Mouse (Mus musculus) liver, embryonic 11.5 days (tissue): ENCODE data around the gene Mroh2a. TPM values are rescaled to one million over a fixed set of nuclear protein-coding genes. Genes with fewer than 3 reads are reported as not detected.

ENCODE experiments used
- ATAC-seq: fragments of 200-750 bp; cut with Nextera tagmentation; replicated peaks from 2 replicates; pipeline ENCODE4 v1.8.0; 2017; ENCODE audit warnings: moderate number of reproducible peaks, mild to moderate bottlenecking, moderate TSS enrichment, moderate library complexity; ENCODE audit not compliant: low FRiP score
- DNase-seq: peaks from one replicate; pipeline ENCODE4 v3.0.0-alpha.2; 2017; ENCODE audit warnings: low spot score
- H3K27ac ChIP-seq: fragments of 300-500 bp; sonication (generic); 2 replicates; pipeline ENCODE4 v1.5.1; 2014; ENCODE audit warnings: mild to moderate bottlenecking, low read depth, low read length, control low read depth
- H3K27me3 ChIP-seq: fragments of 300-500 bp; sonication (generic); replicated peaks from 2 replicates; pipeline ENCODE4 v1.6.1; 2014; ENCODE audit warnings: low read length, mixed read lengths; ENCODE audit not compliant: control insufficient read depth, insufficient read depth
- H3K36me3 ChIP-seq: fragments of 300-500 bp; sonication (generic); 2 replicates; pipeline ENCODE4 v1.6.1; 2014; ENCODE audit warnings: mild to moderate bottlenecking, low read length, moderate library complexity, mixed read lengths; ENCODE audit not compliant: control insufficient read depth, insufficient read depth
- H3K4me1 ChIP-seq: fragments of 300-500 bp; sonication (generic); replicated peaks from 2 replicates; pipeline ENCODE4 v1.6.1; 2014; ENCODE audit warnings: low read length, mixed read lengths; ENCODE audit not compliant: control insufficient read depth, insufficient read depth
- H3K4me2 ChIP-seq: fragments of 300-500 bp; sonication (generic); 2 replicates; pipeline ENCODE4 v1.6.1; 2014; ENCODE audit warnings: mild to moderate bottlenecking, control low read depth, moderate library complexity
- H3K4me3 ChIP-seq: fragments of 300-500 bp; sonication (generic); 2 replicates; pipeline ENCODE4 v1.5.1; 2014; ENCODE audit warnings: low read depth, low read length, control low read depth
- H3K9ac ChIP-seq: fragments of 300-500 bp; sonication (generic); 2 replicates; pipeline ENCODE4 v1.6.1; 2014; ENCODE audit warnings: low read depth, low read length, control low read depth
- H3K9me3 ChIP-seq: fragments of 300-500 bp; sonication (generic); 2 replicates; pipeline ENCODE4 v1.6.1; 2016; ENCODE audit warnings: low read length, inconsistent platforms, mixed read lengths; ENCODE audit not compliant: control insufficient read depth
- WGBS: fragments of 180-500 bp; shearing (Covaris S2); extraction: QIAGEN DNeasy Blood & Tissue Kit; methylation state at CpG from one replicate; pipeline ENCODE4 v1.1.7; 2014; 5-methylcytosine and 5-hydroxymethylcytosine counted together
- polyA plus RNA-seq: library from polyadenylated mRNA; unstranded; fragments of >200 nt; fragmentation: Nextera tagmentation; extraction: Ambion mirVana; gene quantifications from 2 replicates; pipeline ENCODE4 v1.2.1, GENCODE M21; 2014

Gene Mroh2a
- polyA plus RNA-seq, 1 experiment from 2014 or later, result 1.5 TPM

DNA sequence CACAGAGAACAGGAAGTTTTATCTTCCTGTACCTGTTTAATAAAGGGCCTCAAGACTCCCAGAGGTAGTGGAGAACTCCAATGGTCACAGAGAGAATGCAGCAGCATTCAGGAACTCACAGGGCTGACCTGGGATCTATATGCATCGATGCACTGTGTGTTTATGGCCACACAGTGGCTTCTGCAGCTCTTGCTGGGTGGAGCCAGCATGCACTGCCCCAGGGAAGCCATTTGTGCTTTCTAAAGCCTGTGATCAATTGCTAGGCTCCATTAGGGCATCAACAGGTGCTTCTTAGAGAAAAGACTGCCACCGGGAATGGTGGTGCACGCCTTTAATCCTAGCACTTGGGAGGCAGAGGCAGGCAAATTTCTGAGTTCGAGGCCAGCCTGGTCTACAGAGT lies 46.1 kb downstream of the Mroh2a start:
- Histone ChIP-seq H3K4me1 (peaks cover 15% of the 10 kb centered on the region), H3K27ac (no peak overlapping the region), H3K4me3 (no peak overlapping the region), H3K27me3 (no peaks in the 10 kb centered on the region), H3K9ac (no peak overlapping the region), H3K36me3 (peaks cover 73% of the 10 kb centered on the region), H3K9me3 (peaks cover 5% of the 10 kb centered on the region; the same call in 1 of the 2 replicates), H3K4me2 (no peak overlapping the region)
- no peak for ATAC-seq
- DNase-seq, result no peak
- 65% methylated on average over 4 of the region's 4 CpGs for WGBS

DNA sequence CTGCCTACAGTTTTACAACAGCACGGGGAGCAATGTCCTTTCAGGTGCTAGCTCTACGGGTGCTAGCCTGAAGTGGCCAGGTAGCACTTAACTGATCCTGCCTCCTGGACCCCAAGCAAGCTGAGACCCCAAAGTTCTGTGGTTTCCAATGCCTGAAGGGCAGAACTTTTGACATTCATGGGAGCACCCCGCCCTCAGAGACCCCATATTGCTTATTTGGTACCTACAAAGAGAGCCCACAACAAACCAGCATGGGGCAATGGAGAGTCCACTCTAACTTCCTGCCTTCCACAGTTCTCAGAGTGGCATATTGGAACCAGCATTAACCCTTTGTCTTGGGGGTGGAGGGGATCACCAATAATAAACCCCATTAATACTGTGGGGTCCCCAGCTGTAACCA lies 46.5 kb downstream of the Mroh2a start:
- no peak for DNase-seq
- Histone ChIP-seq H3K4me3 (no peak overlapping the region), H3K27ac (no peak overlapping the region), H3K9me3 (peaks cover 7% of the 10 kb centered on the region; the same call in 1 of the 2 replicates), H3K4me2 (no peak overlapping the region), H3K9ac (no peak overlapping the region), H3K36me3 (peaks cover 68% of the 10 kb centered on the region), H3K4me1 (peaks cover 15% of the 10 kb centered on the region), H3K27me3 (no peaks in the 10 kb centered on the region)
- no peak for ATAC-seq
- 95% methylated on average over 3 of the region's 3 CpGs for WGBS

DNA sequence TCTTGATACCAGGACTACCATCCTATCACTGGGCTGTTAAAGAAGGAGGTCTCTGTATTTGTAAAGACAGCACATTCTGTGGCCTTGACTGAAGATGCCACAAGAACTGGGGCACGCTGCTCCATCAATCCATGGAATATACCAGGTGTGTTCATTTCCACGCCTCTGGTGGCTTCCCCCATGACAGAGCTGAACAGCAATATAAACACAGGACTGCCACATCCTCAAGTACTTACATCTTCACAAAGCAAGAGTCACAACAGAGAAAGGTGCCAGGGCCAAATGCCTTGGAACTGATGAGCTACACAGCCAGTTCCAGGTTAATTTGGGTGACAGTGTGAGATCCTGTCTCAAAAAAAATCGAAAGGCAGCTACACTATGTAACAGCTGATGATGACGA lies 47.0 kb downstream of the Mroh2a start:
- ATAC-seq (no peak), DNase-seq (no peak)
- no peak overlapping the region for H3K27ac ChIP-seq
- peaks cover 7% of the 10 kb centered on the region; the same call in 1 of the 2 replicates for H3K9me3 ChIP-seq
- H3K36me3 ChIP-seq, result peaks cover 63% of the 10 kb centered on the region
- WGBS, result 82% methylated on average over 4 of the region's 4 CpGs
- no peak overlapping the region for H3K9ac ChIP-seq
- no peaks in the 10 kb centered on the region for H3K27me3 ChIP-seq
- no peak overlapping the region for H3K4me2 ChIP-seq
- peaks cover 15% of the 10 kb centered on the region for H3K4me1 ChIP-seq
- no peak overlapping the region for H3K4me3 ChIP-seq

DNA sequence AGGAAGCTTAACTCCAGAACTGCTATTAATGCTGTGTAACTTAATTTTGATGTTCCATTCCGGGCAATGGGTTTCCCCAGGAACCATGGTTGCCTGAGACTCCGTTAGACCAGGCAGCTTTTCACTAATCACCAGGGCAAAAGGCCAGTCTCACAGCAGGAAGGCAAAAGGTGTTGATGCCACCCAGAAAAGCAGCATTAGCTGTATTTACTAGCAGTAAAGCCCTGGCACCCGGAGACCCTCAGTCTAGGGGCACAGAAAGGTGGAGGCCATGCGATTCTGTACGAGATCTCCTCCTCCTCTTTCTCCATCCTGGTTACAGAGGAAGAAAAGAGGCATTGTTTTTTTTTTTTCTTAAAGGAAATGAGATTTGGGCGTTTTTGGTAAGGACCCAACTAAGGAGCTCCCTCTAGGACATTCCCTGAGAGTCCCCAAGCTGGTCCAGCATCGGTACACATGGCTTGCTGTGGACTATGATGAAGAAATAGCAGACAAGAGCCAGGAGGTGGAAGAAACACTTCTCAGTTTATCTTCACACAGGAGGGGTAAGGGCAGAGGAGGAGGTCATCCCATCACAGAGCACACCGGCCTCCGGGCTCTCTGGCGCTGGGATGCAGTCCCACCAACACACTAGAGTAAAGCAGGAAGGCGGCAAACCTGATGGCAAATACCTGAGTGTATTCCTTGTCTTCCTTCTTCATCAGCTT lies 47.7 kb downstream of the Mroh2a start:
- Histone ChIP-seq H3K27ac (no peak overlapping the region), H3K9ac (no peak overlapping the region), H3K27me3 (no peaks in the 10 kb centered on the region), H3K9me3 (peaks cover 7% of the 10 kb centered on the region; the same call in 1 of the 2 replicates), H3K4me3 (no peak overlapping the region), H3K36me3 (peaks cover 56% of the 10 kb centered on the region), H3K4me1 (peaks cover 15% of the 10 kb centered on the region), H3K4me2 (no peak overlapping the region)
- ATAC-seq (no peak), DNase-seq (no peak)
- WGBS, result 75% methylated on average over 11 of the region's 11 CpGs

DNA sequence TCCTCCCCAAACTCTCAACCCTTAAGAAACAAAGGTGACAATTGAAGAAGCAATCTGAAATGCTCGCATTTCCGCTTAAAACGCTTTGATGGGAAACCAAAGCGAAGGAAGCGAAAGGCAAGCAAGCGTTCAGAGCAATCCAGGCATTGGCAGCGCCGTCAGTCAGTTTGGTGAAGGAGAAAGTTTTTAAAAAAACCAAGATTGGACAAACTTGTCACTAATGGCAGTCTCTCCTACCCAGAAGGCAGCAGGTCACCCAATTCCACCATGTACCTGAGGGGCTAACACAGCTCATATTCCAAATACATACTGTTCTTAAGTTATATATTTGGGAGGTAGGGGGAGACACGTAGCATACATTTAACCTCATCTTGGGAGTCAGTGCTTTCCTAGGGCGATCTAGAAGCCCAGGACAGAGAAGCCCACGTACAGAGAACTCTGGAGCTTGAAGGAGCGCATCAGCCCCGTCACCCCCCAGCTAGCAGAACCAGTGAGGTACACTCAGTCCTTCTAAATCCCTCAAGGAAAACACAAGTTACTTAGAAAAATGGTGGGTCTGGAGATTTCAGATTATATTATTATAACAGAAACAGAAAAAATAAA lies 48.4 kb downstream of the Mroh2a start:
- Histone ChIP-seq H3K4me2 (peak overlapping the region; percentile 77), H3K9ac (peak overlapping the region; percentile 91), H3K4me1 (peaks cover 15% of the 10 kb centered on the region), H3K36me3 (peaks cover 50% of the 10 kb centered on the region), H3K27me3 (no peaks in the 10 kb centered on the region), H3K27ac (no peak overlapping the region), H3K9me3 (peaks cover 7% of the 10 kb centered on the region; the same call in 1 of the 2 replicates), H3K4me3 (peak overlapping the region; percentile 74)
- ATAC-seq, result no peak
- 71% methylated on average over 13 of the region's 13 CpGs for WGBS
- no peak for DNase-seq

DNA sequence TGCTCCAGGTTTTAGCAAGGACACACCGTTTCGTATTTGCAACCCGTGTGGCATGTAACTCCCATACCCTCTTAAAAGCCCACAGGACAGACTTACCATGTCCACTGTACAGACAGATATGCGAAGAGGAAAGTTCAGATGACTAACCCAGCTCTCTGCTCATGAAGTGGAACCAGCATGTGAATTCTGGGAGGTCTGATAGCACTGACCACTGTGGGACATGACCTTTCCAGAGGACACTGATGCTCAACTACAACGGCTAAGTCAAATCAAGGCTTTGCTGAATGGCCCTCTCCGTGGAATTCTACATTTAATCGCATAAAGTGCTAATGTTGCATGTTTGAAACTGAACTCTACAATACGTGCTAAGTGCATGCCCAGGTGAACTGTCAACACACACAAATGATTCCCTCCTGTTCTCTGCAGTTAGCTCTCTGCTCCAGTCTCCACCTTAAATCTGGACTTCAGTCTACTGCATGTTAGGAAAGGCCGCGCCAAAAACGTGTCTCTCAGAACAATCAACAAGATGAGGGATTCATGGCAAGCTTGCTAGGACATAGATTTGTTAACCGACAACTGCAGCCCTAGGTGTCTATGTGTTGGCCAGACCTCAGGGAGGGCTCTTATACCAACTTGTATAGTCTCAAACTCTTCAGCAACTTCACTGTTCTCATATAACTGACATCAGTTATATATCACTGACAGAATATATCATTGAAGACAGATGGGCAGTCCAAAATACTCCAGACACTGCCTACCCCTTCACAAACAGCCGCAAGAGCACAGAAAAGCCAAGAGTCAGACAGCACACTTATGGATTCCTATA lies 49.1 kb downstream of the Mroh2a start:
- Histone ChIP-seq H3K9ac (peak overlapping the region; percentile 91), H3K4me3 (peak overlapping the region; percentile 74), H3K27ac (peak overlapping the region; percentile 91), H3K4me1 (peaks cover 15% of the 10 kb centered on the region), H3K36me3 (peaks cover 50% of the 10 kb centered on the region), H3K27me3 (no peaks in the 10 kb centered on the region), H3K9me3 (peaks cover 7% of the 10 kb centered on the region; the same call in 1 of the 2 replicates), H3K4me2 (peak overlapping the region; percentile 77)
- DNase-seq (peak; percentile 51), ATAC-seq (no peak)
- WGBS, result 67% methylated on average over 13 of the region's 13 CpGs

DNA sequence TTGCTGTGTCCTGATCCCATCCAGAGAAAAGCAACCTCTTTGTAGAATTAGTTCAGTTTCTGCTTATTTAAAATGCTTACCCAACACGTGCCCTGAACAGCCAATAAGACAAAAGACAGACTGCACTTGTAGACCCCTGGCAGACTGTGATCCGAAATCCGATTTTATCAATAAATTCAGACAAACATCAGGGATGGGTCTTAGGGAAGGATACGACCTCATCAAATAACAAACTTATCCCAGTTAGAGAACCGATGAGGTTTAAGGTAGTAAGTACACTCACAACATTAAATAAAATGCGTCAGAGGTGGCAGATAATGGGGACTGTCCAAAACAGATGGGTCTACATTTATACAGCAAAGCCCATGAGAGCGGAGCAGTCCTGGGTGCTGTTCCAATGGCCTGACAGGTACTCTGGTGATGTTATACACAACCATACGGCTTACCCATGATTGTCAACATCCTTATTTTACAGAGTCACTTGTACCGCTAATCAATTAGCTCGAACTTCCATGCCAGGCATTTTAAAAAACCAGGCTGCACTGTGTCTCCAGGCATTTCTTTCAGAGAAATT lies 49.8 kb downstream of the Mroh2a start:
- ATAC-seq (peak; percentile 53), DNase-seq (no peak)
- H3K4me3 ChIP-seq, result peak overlapping the region; percentile 74
- H3K9me3 ChIP-seq, result peaks cover 7% of the 10 kb centered on the region; the same call in 1 of the 2 replicates
- peak overlapping the region; percentile 91 for H3K27ac ChIP-seq
- 26% methylated on average over 10 of the region's 10 CpGs for WGBS
- H3K9ac ChIP-seq, result peak overlapping the region; percentile 91
- no peaks in the 10 kb centered on the region for H3K27me3 ChIP-seq
- peaks cover 15% of the 10 kb centered on the region for H3K4me1 ChIP-seq
- H3K36me3 ChIP-seq, result peaks cover 45% of the 10 kb centered on the region
- H3K4me2 ChIP-seq, result peak overlapping the region; percentile 77

DNA sequence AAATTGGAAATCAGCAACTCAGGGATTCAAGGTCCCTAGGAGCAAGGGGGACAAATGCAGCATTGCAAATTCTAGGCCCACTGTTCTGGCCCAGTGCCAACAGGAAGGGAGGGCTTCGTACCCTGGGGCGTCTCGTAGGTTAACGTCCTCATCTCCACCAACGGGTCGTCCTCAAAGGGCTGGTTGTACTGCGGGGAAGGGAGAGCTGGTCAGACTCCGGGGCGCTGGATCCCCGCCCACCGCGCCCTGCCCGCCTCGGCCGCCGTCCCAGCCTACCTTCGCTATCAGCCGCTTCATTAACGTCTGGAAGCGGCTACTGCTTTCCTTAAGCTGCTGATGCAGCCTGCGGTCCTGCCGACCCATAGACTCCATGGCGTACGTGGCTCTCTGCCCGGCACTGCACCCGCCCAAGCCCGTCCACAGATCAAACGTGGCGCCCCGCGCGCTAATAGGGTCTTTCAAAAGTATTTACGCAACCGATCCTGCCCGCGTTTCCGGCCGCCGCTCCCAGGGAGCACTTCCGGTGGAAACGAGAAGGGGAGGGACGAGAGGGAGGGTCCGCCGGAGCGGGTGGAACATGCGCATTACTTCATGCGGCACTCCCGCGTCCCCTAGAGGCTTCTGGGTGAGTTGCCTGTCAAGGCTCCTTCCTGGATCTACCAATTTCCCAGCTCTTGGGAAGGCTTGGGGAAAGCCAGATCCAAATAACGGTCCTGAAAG lies 50.5 kb downstream of the Mroh2a start, which contains the start of the genes Hjurp and Trpm8:
Hjurp (minus strand) TSS at position 536 of the 720 bp plus-strand sequence.
Trpm8 (plus strand) TSS at position 564 of the 720 bp plus-strand sequence.
- DNase-seq, result peak; percentile 100
- Histone ChIP-seq H3K4me3 (peak within 1 kb of the TSS; percentile 74), H3K4me1 (peaks cover 15% of the 10 kb centered on the region), H3K4me2 (peak within 1 kb of the TSS; percentile 77), H3K27me3 (no peaks in the 10 kb centered on the region), H3K9ac (peak within 1 kb of the TSS; percentile 91), H3K36me3 (peaks cover 38% of the 10 kb centered on the region), H3K27ac (peak within 1 kb of the TSS; percentile 91), H3K9me3 (peaks cover 11% of the 10 kb centered on the region)
- WGBS, result under 1% methylated on average over 50 of the region's 50 CpGs
- ATAC-seq, result peak; percentile 93
